In the genomic region with DNA sequence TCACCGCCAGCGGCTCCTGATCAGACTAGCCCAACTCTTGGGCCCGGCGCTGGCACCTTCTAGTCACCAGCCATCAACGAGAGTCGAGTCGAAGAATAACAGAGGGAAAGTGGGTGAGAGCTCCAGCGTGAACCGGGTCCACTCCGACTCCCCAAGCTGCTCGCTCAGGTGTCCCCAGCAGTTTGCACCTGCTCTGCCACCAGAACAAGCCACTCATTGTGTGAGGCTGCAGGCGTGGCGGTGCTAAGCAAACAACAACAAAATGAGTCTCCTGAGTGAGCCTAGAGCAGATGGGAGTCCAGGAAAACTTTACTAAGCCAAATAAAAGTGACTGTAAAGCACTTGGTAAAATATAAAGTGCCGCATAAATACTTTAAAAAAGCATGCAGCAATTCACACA, we compare ENCODE assay signal across 23 mouse cellular contexts.
DNase-seq lines count a peak whose midpoint lies in the region; ATAC-seq and TF ChIP-seq lines count a peak whose summit lies in the region.
"Had no signal": no experiment of that assay in that cellular context is flagged by ENCODE, and none has a peak within 500 bp of the region (broad histone marks: within the 10 kb centered on the region; RNA-seq: fewer than 3 reads in every experiment).

No protein-coding gene starts in this region.

- H3K9ac ChIP-seq in forebrain, embryonic 11.5 days (ENCODE audit: low read length), result no peak overlapping the region
- H3K9ac ChIP-seq in forebrain, embryonic 16.5 days (replicated peaks; ENCODE audit: low read depth, low read length), result no peak overlapping the region
- H3K9ac ChIP-seq in lung, embryonic 16.5 days (ENCODE audit: low read length), result no peak overlapping the region
- H3K9ac ChIP-seq in stomach, embryonic 14.5 days (replicated peaks; ENCODE audit: low read depth, low read length), result no peak overlapping the region
- H3K9ac ChIP-seq: heart, embryonic 15.5 days; hindbrain, embryonic 14.5 days; liver, embryonic 13.5 days; neural tube, embryonic 15.5 days had no signal

- no peak for ATAC-seq in forebrain, embryonic 11.5 days (replicated peaks; ENCODE audit: low FRiP score)
- ATAC-seq in forebrain, embryonic 16.5 days, result no peak
- ATAC-seq in lung, embryonic 16.5 days (ENCODE audit: low read depth), result peak; percentile 15; the same call in 1 of the 2 replicates
- ATAC-seq in stomach, embryonic 14.5 days (ENCODE audit: insufficient number of reproducible peaks, insufficient read depth, low FRiP score, low read depth), result peak; percentile 56; the same call in 1 of the 2 replicates
- ATAC-seq: inflammation-experienced regulatory T-cells, adult 6 months had no signal

- TF ChIP-seq CTCF in E14TG2a.4 (conservative IDR thresholded peaks at IDR 0.05; ENCODE audit: low read length), result no peak

- no peak overlapping the region for H3K27ac ChIP-seq in forebrain, embryonic 11.5 days (ENCODE audit: low read depth, low read length)
- H3K27ac ChIP-seq in forebrain, embryonic 16.5 days (ENCODE audit: low read length), result no peak overlapping the region
- H3K27ac ChIP-seq in lung, embryonic 16.5 days (ENCODE audit: low read length), result peak overlapping the region; percentile 52
- H3K27ac ChIP-seq in stomach, embryonic 14.5 days (ENCODE audit: low read length), result no peak overlapping the region
- H3K27ac ChIP-seq: embryonic facial prominence, embryonic 10.5 days; gastrocnemius, adult 2 months; heart, embryonic 15.5 days; hindbrain, embryonic 14.5 days; liver, embryonic 13.5 days; neural tube, embryonic 15.5 days had no signal

- H3K4me2 ChIP-seq in forebrain, embryonic 11.5 days (ENCODE audit: low read depth, low read length, severe bottlenecking), result no peak overlapping the region
- H3K4me2 ChIP-seq in forebrain, embryonic 16.5 days (ENCODE audit: low read length), result no peak overlapping the region
- H3K4me2 ChIP-seq in lung, embryonic 16.5 days (ENCODE audit: low read depth, low read length), result no peak overlapping the region
- H3K4me2 ChIP-seq in stomach, embryonic 14.5 days (replicated peaks; ENCODE audit: low read depth, low read length), result no peak overlapping the region
- H3K4me2 ChIP-seq: heart, embryonic 15.5 days; hindbrain, embryonic 14.5 days; liver, embryonic 13.5 days; midbrain, embryonic 11.5 days; neural tube, embryonic 15.5 days had no signal

- WGBS in forebrain, embryonic 11.5 days, result 86% methylated on average over 14 of the region's 14 CpGs
- 76% methylated on average over 14 of the region's 14 CpGs for WGBS in forebrain, embryonic 16.5 days
- 65% methylated on average over 14 of the region's 14 CpGs for WGBS in lung, embryonic 16.5 days
- 65% methylated on average over 14 of the region's 14 CpGs for WGBS in stomach, embryonic 14.5 days

- peak; percentile 48 for DNase-seq in forebrain, embryonic 11.5 days (ENCODE audit: low spot score)
- no peak for DNase-seq in urinary bladder, adult 18-20 months (ENCODE audit: low spot score in 2 of 2)
- no peak for DNase-seq in urinary bladder, postnatal 36 days (ENCODE audit: low spot score in 2 of 2)
- DNase-seq in urinary bladder, postnatal 25 days (ENCODE audit: low spot score), result no peak
- DNase-seq: adrenal gland, postnatal 36 days; cerebellum, adult 9-11 months; gastrocnemius, adult 2 months; heart, postnatal 36 days; kidney, adult 9 months; kidney, postnatal 36 days; liver, embryonic 13.5 days; thymus, adult 18-20 months; thymus, postnatal 36 days had no signal

- no peak overlapping the region for H3K4me3 ChIP-seq in forebrain, embryonic 11.5 days (ENCODE audit: low read depth, low read length)
- H3K4me3 ChIP-seq in forebrain, embryonic 16.5 days (replicated peaks; ENCODE audit: low read length), result no peak overlapping the region
- H3K4me3 ChIP-seq in E14TG2a.4 (replicated peaks; ENCODE audit: low read length), result 0 out of 2 replicates have a peak overlapping the region, but pooled peaks have one; percentile 10
- H3K4me3 ChIP-seq in lung, embryonic 16.5 days (ENCODE audit: low read length), result no peak overlapping the region
- H3K4me3 ChIP-seq in stomach, embryonic 14.5 days (ENCODE audit: low read depth, low read length), result no peak overlapping the region
- H3K4me3 ChIP-seq: embryonic facial prominence, embryonic 10.5 days; gastrocnemius, adult 2 months; heart, embryonic 15.5 days; liver, embryonic 13.5 days; neural tube, embryonic 15.5 days had no signal

- no peaks in the 10 kb centered on the region for H3K9me3 ChIP-seq in forebrain, embryonic 11.5 days (ENCODE audit: control insufficient read depth, low read length)
- no peaks in the 10 kb centered on the region for H3K9me3 ChIP-seq in forebrain, embryonic 16.5 days (ENCODE audit: control insufficient read depth, low read length)
- no peaks in the 10 kb centered on the region for H3K9me3 ChIP-seq in E14TG2a.4 (ENCODE audit: low read length)
- H3K9me3 ChIP-seq in lung, embryonic 16.5 days (ENCODE audit: control insufficient read depth, low read length), result no peaks in the 10 kb centered on the region
- H3K9me3 ChIP-seq in stomach, embryonic 14.5 days (ENCODE audit: control insufficient read depth, low read depth, low read length), result no peaks in the 10 kb centered on the region
- H3K9me3 ChIP-seq: embryonic facial prominence, embryonic 10.5 days; heart, embryonic 15.5 days; liver, embryonic 13.5 days; neural tube, embryonic 15.5 days had no signal

- no peaks in the 10 kb centered on the region; the same call in 1 of the 2 replicates for H3K4me1 ChIP-seq in forebrain, embryonic 11.5 days (replicated peaks; ENCODE audit: control insufficient read depth, insufficient read depth, low read length)
- peaks cover 5% of the 10 kb centered on the region; the same call in 1 of the 2 replicates for H3K4me1 ChIP-seq in forebrain, embryonic 16.5 days (replicated peaks; ENCODE audit: control insufficient read depth, insufficient read depth, low read length)
- peaks cover 27% of the 10 kb centered on the region for H3K4me1 ChIP-seq in E14TG2a.4 (replicated peaks; ENCODE audit: low read depth, low read length)
- no peaks in the 10 kb centered on the region; the same call in 1 of the 2 replicates for H3K4me1 ChIP-seq in lung, embryonic 16.5 days (replicated peaks; ENCODE audit: control insufficient read depth, insufficient read depth, low read length)
- H3K4me1 ChIP-seq in stomach, embryonic 14.5 days (ENCODE audit: control insufficient read depth, insufficient read depth, low read length), result no peaks in the 10 kb centered on the region
- H3K4me1 ChIP-seq: heart, embryonic 15.5 days; liver, embryonic 13.5 days had no signal

- H3K36me3 ChIP-seq in forebrain, embryonic 11.5 days (ENCODE audit: control insufficient read depth, insufficient read depth, low read length), result no peaks in the 10 kb centered on the region
- H3K36me3 ChIP-seq in forebrain, embryonic 16.5 days (ENCODE audit: control insufficient read depth, insufficient read depth), result no peaks in the 10 kb centered on the region
- H3K36me3 ChIP-seq in E14TG2a.4 (ENCODE audit: insufficient read depth, low read length), result no peaks in the 10 kb centered on the region
- no peaks in the 10 kb centered on the region for H3K36me3 ChIP-seq in lung, embryonic 16.5 days (ENCODE audit: control insufficient read depth, insufficient read depth, low read length)
- H3K36me3 ChIP-seq in stomach, embryonic 14.5 days (ENCODE audit: control insufficient read depth, insufficient read depth, low read length), result no peaks in the 10 kb centered on the region
- H3K36me3 ChIP-seq: heart, embryonic 15.5 days; liver, embryonic 13.5 days; neural tube, embryonic 15.5 days had no signal

- no peaks in the 10 kb centered on the region for H3K27me3 ChIP-seq in forebrain, embryonic 11.5 days (ENCODE audit: control insufficient read depth, insufficient read depth, low read length)
- H3K27me3 ChIP-seq in forebrain, embryonic 16.5 days (replicated peaks; ENCODE audit: control insufficient read depth, insufficient read depth, low read length), result no peaks in the 10 kb centered on the region
- H3K27me3 ChIP-seq in E14TG2a.4 (ENCODE audit: insufficient read depth, low read length), result no peaks in the 10 kb centered on the region
- no peaks in the 10 kb centered on the region for H3K27me3 ChIP-seq in lung, embryonic 16.5 days (ENCODE audit: control insufficient read depth, insufficient read depth, low read depth, low read length)
- no peaks in the 10 kb centered on the region for H3K27me3 ChIP-seq in stomach, embryonic 14.5 days (ENCODE audit: control insufficient read depth, insufficient read depth, low read length)
- H3K27me3 ChIP-seq: heart, embryonic 15.5 days; liver, embryonic 13.5 days; neural tube, embryonic 15.5 days had no signal

Comparison
In these comparisons a context has a peak if more than half of its experiments do, and no peak if none do; other contexts are left out.
1. ATAC-seq: peak in lung, embryonic 16.5 days (single experiment) and stomach, embryonic 14.5 days (single experiment); none in forebrain, embryonic 11.5 days (single experiment) and forebrain, embryonic 16.5 days (single experiment).